Mouse (Mus musculus) cerebellum, adult 8-10 months (tissue): Measurements from ENCODE around the gene Gm3618.
"Not testable (repeated sequence)": the region's sequence is repeated elsewhere in the genome, so short reads cannot be mapped to it uniquely, and the experiment has no call there.

Source experiments
- DNase-seq: peaks from one replicate; pipeline ENCODE4 v3.0.0; 2022

Gene Gm3618

GRCm38 (mm10) chr14:6343578-6343977 lies at the start of gene Gm3618:
Gene Gm3618, minus strand, starts transcription at chr14:6343678.
- not testable (repeated sequence) for DNase-seq

GRCm38 (mm10) chr14:6390219-6390618 lies 46.7 kb upstream of the Gm3618 start, which contains the start of gene Gm16440:
Gene Gm16440, minus strand, starts transcription at chr14:6390319.
- not testable (repeated sequence) for DNase-seq

GRCm38 (mm10) chr14:6304743-6305142 lies 38.7 kb downstream of the Gm3618 start, which contains the start of gene Gm21103:
Gene Gm21103, minus strand, starts transcription at chr14:6304843.
- DNase-seq = not testable (repeated sequence)

GRCm38 (mm10) chr14:6286931-6287715 lies 56.4 kb downstream of the Gm3618 start, which contains the start of gene Gm3411:
Gene Gm3411, minus strand, starts transcription at chr14:6287250.
- not testable (repeated sequence) for DNase-seq
